Mouse (Mus musculus) limb, embryonic 15.5 days (tissue): ENCODE measurements at regions not wholly inside any gene's neighbourhood (a gene's known extent, or its start where the extent isn't known, plus 50 kb on each side); places are given as distances from the start of the nearest gene placed in this dataset.
"Not testable (repeated sequence)": the region's sequence is repeated elsewhere in the genome, so short reads cannot be mapped to it uniquely, and the experiment has no call there.

Source experiments
- ATAC-seq: fragments of 200-750 bp; cut with Nextera tagmentation; 2 replicates; pipeline ENCODE4 v1.8.0; 2017; ENCODE audit warnings: low read depth, moderate TSS enrichment; ENCODE audit not compliant: insufficient number of reproducible peaks, low FRiP score, low TSS enrichment
- H3K27ac ChIP-seq: fragments of 300-500 bp; sonication (generic); 2 replicates; pipeline ENCODE4 v1.5.1; 2015; ENCODE audit warnings: moderate library complexity, mild to moderate bottlenecking, inconsistent platforms
- H3K27me3 ChIP-seq: fragments of 300-500 bp; sonication (generic); 2 replicates; pipeline ENCODE4 v1.6.1; 2015; ENCODE audit warnings: inconsistent platforms
- H3K36me3 ChIP-seq: fragments of 300-500 bp; sonication (generic); 2 replicates; pipeline ENCODE4 v1.6.1; 2015; ENCODE audit warnings: inconsistent platforms
- H3K4me1 ChIP-seq: fragments of 300-500 bp; sonication (generic); 2 replicates; pipeline ENCODE4 v1.6.1; 2015; ENCODE audit warnings: inconsistent platforms
- H3K4me2 ChIP-seq: fragments of 300-500 bp; sonication (generic); 2 replicates; pipeline ENCODE4 v1.6.1; 2015; ENCODE audit warnings: mild to moderate bottlenecking, inconsistent platforms
- H3K4me3 ChIP-seq: fragments of 300-500 bp; sonication (generic); 2 replicates; pipeline ENCODE4 v1.5.1; 2015; ENCODE audit warnings: mild to moderate bottlenecking, inconsistent platforms
- H3K9ac ChIP-seq: fragments of 300-500 bp; sonication (generic); 2 replicates; pipeline ENCODE4 v1.6.1; 2015; ENCODE audit warnings: inconsistent platforms
- H3K9me3 ChIP-seq: fragments of 300-500 bp; sonication (generic); 2 replicates; pipeline ENCODE4 v1.6.1; 2016; ENCODE audit warnings: inconsistent platforms
- WGBS: fragments of 180-500 bp; shearing (Covaris S2); methylation state at CpG from one replicate; pipeline ENCODE4 v1.1.7; 2015; 5-methylcytosine and 5-hydroxymethylcytosine counted together

- H3K27me3 ChIP-seq, H3K27ac ChIP-seq, H3K9ac ChIP-seq, ATAC-seq, H3K4me1 ChIP-seq, H3K4me3 ChIP-seq, H3K36me3 ChIP-seq, H3K9me3 ChIP-seq, H3K4me2 ChIP-seq: not testable (repeated sequence)
- 94% methylated on average over 6 of the region's 6 CpGs for WGBS
These were observed 223.6 kb upstream of the Car8 start for GRCm38 (mm10) chr4:8462414-8462813.

GRCm38 (mm10) chr4:8454346-8454745 is 215.5 kb upstream of the Car8 start:
- H3K27ac ChIP-seq: no peak overlapping the region
- H3K36me3 ChIP-seq: no peaks in the 10 kb centered on the region
- no peak overlapping the region for H3K9ac ChIP-seq
- no peaks in the 10 kb centered on the region for H3K27me3 ChIP-seq
- 84% methylated on average over 2 of the region's 2 CpGs for WGBS
- H3K4me3 ChIP-seq: no peak overlapping the region
- no peaks in the 10 kb centered on the region for H3K4me1 ChIP-seq
- H3K9me3 ChIP-seq: no peaks in the 10 kb centered on the region
- no peak for ATAC-seq
- no peak overlapping the region for H3K4me2 ChIP-seq

- no peak for ATAC-seq
- Histone ChIP-seq H3K4me3 (no peak overlapping the region), H3K9ac (no peak overlapping the region), H3K27ac (no peak overlapping the region), H3K9me3 (no peaks in the 10 kb centered on the region), H3K36me3 (no peaks in the 10 kb centered on the region), H3K4me2 (no peak overlapping the region), H3K27me3 (no peaks in the 10 kb centered on the region), H3K4me1 (no peaks in the 10 kb centered on the region)
- WGBS: 58% methylated on average over 2 of the region's 2 CpGs
These were observed 193.6 kb upstream of the Car8 start for GRCm38 (mm10) chr4:8432393-8432792.

- WGBS: 20% methylated on average over 1 of the region's 1 CpGs
These were observed 192.1 kb upstream of the Car8 start for GRCm38 (mm10) chr4:8431032-8431332.

GRCm38 (mm10) chr4:8430269-8431031 is 191.6 kb upstream of the Car8 start:
- H3K9me3 ChIP-seq: no peaks in the 10 kb centered on the region
- WGBS: 73% methylated on average over 4 of the region's 4 CpGs
- ATAC-seq: no peak

More at GRCm38 (mm10) chr4:8431032-8431332, 192.1 kb upstream of the Car8 start:
- Histone ChIP-seq H3K4me1 (no peaks in the 10 kb centered on the region), H3K9me3 (no peaks in the 10 kb centered on the region), H3K4me3 (no peak overlapping the region), H3K36me3 (no peaks in the 10 kb centered on the region), H3K27ac (no peak overlapping the region), H3K27me3 (no peaks in the 10 kb centered on the region), H3K9ac (no peak overlapping the region), H3K4me2 (no peak overlapping the region)
- no peak for ATAC-seq

GRCm38 (mm10) chr4:8429771-8430170 is 190.9 kb upstream of the Car8 start:
- no peaks in the 10 kb centered on the region for H3K27me3 ChIP-seq
- no peaks in the 10 kb centered on the region for H3K9me3 ChIP-seq
- no peak overlapping the region for H3K4me2 ChIP-seq
- no peak overlapping the region for H3K9ac ChIP-seq
- 70% methylated on average over 5 of the region's 5 CpGs for WGBS
- ATAC-seq: no peak
- H3K4me3 ChIP-seq: no peak overlapping the region
- no peaks in the 10 kb centered on the region for H3K4me1 ChIP-seq
- H3K27ac ChIP-seq: no peak overlapping the region
- no peaks in the 10 kb centered on the region for H3K36me3 ChIP-seq

More at GRCm38 (mm10) chr4:8430269-8431031, 191.6 kb upstream of the Car8 start:
- Histone ChIP-seq H3K9ac (no peak overlapping the region), H3K4me3 (no peak overlapping the region), H3K27me3 (no peaks in the 10 kb centered on the region), H3K4me2 (no peak overlapping the region), H3K36me3 (no peaks in the 10 kb centered on the region), H3K27ac (no peak overlapping the region), H3K4me1 (no peaks in the 10 kb centered on the region)

- Histone ChIP-seq H3K9ac (no peak overlapping the region), H3K9me3 (no peaks in the 10 kb centered on the region), H3K4me3 (no peak overlapping the region), H3K4me1 (peaks cover under 1% of the 10 kb centered on the region; the same call in 1 of the 2 replicates), H3K27me3 (no peaks in the 10 kb centered on the region), H3K36me3 (no peaks in the 10 kb centered on the region), H3K4me2 (no peak overlapping the region), H3K27ac (no peak overlapping the region)
- ATAC-seq: no peak
- WGBS: 81% methylated on average over 11 of the region's 11 CpGs
These were observed 190.0 kb upstream of the Car8 start for GRCm38 (mm10) chr4:8428629-8429523.

- no peak overlapping the region for H3K9ac ChIP-seq
- ATAC-seq: no peak
- H3K27ac ChIP-seq: no peak overlapping the region
- H3K9me3 ChIP-seq: no peaks in the 10 kb centered on the region
- H3K27me3 ChIP-seq: no peaks in the 10 kb centered on the region
- H3K36me3 ChIP-seq: no peaks in the 10 kb centered on the region
- no peak overlapping the region for H3K4me2 ChIP-seq
- H3K4me1 ChIP-seq: peaks cover 3% of the 10 kb centered on the region; the same call in 1 of the 2 replicates
- no peak overlapping the region for H3K4me3 ChIP-seq
- WGBS: 75% methylated on average over 4 of the region's 4 CpGs
These were observed 189.0 kb upstream of the Car8 start for GRCm38 (mm10) chr4:8427812-8428211.

- Histone ChIP-seq H3K4me2 (peak overlapping the region; percentile 10; the same call in 1 of the 2 replicates), H3K4me3 (no peak overlapping the region), H3K4me1 (peaks cover 3% of the 10 kb centered on the region; the same call in 1 of the 2 replicates), H3K36me3 (no peaks in the 10 kb centered on the region), H3K9ac (no peak overlapping the region), H3K27me3 (no peaks in the 10 kb centered on the region), H3K9me3 (no peaks in the 10 kb centered on the region), H3K27ac (no peak overlapping the region)
- WGBS: 19% methylated on average over 16 of the region's 16 CpGs
- 0 out of 2 replicates have a peak, but pooled peaks have one; percentile 52 for ATAC-seq
These were observed 184.7 kb upstream of the Car8 start for GRCm38 (mm10) chr4:8423392-8424045.

GRCm38 (mm10) chr4:8421285-8421684 is 182.4 kb upstream of the Car8 start:
- H3K4me1 ChIP-seq: peaks cover 3% of the 10 kb centered on the region; the same call in 1 of the 2 replicates
- WGBS: 81% methylated on average over 6 of the region's 6 CpGs
- H3K4me2 ChIP-seq: no peak overlapping the region
- H3K36me3 ChIP-seq: no peaks in the 10 kb centered on the region
- no peak overlapping the region for H3K27ac ChIP-seq
- H3K9ac ChIP-seq: no peak overlapping the region
- no peak for ATAC-seq
- no peaks in the 10 kb centered on the region for H3K9me3 ChIP-seq
- no peaks in the 10 kb centered on the region for H3K27me3 ChIP-seq
- H3K4me3 ChIP-seq: no peak overlapping the region

- Histone ChIP-seq H3K36me3 (no peaks in the 10 kb centered on the region), H3K9me3 (no peaks in the 10 kb centered on the region), H3K4me3 (no peak overlapping the region), H3K27me3 (no peaks in the 10 kb centered on the region), H3K4me1 (no peaks in the 10 kb centered on the region), H3K27ac (no peak overlapping the region), H3K9ac (no peak overlapping the region), H3K4me2 (no peak overlapping the region)
- ATAC-seq: no peak
- 35% methylated on average over 1 of the region's 1 CpGs for WGBS
These were observed 179.7 kb upstream of the Car8 start for GRCm38 (mm10) chr4:8418374-8419031.
